Mouse (Mus musculus): ENCODE results near the gene Bbof1.

Gene Bbof1

GRCm38 (mm10) chr12:84408819-84409507, at the start of gene Bbof1, which contains the start of gene Entpd5:
Bbof1 (plus strand) TSS chr12:84409071.
Entpd5 (minus strand) TSS chr12:84409029.
- peak; percentile 86 for DNase-seq (ENCODE audit: low read depth, low spot score)

- peak; percentile 98 for DNase-seq (ENCODE audit: low read depth, low spot score)
Measured at GRCm38 (mm10) chr12:84361555-84362489, 47.0 kb upstream of the Bbof1 start, which contains the start of the genes Coq6 and Fam161b. Coq6 (plus strand) TSS chr12:84361657. Fam161b (minus strand) TSS chr12:84361833.

GRCm38 (mm10) chr12:84362872-84363271, 46.0 kb upstream of the Bbof1 start:
- DNase-seq (ENCODE audit: low read depth, low spot score) = no peak

- DNase-seq (ENCODE audit: low read depth, low spot score) = peak; percentile 27
Measured at GRCm38 (mm10) chr12:84364291-84364690, 44.6 kb upstream of the Bbof1 start.

GRCm38 (mm10) chr12:84365137-84365536, 43.7 kb upstream of the Bbof1 start:
- no peak for DNase-seq (ENCODE audit: low read depth, low spot score)

- DNase-seq (ENCODE audit: low read depth, low spot score) = peak; percentile 72
Measured at GRCm38 (mm10) chr12:84366971-84367370, 41.9 kb upstream of the Bbof1 start.

- no peak for DNase-seq (ENCODE audit: low read depth, low spot score)
Measured at GRCm38 (mm10) chr12:84371647-84372046, 37.2 kb upstream of the Bbof1 start.

- no peak for DNase-seq (ENCODE audit: low read depth, low spot score)
Measured at GRCm38 (mm10) chr12:84373831-84374481, 34.9 kb upstream of the Bbof1 start.

GRCm38 (mm10) chr12:84382369-84382768, 26.5 kb upstream of the Bbof1 start:
- no peak for DNase-seq (ENCODE audit: low read depth, low spot score)

- DNase-seq (ENCODE audit: low read depth, low spot score) = no peak
Measured at GRCm38 (mm10) chr12:84384644-84385081, 24.2 kb upstream of the Bbof1 start.

- no peak for DNase-seq (ENCODE audit: low read depth, low spot score)
Measured at GRCm38 (mm10) chr12:84385408-84385807, 23.5 kb upstream of the Bbof1 start.

GRCm38 (mm10) chr12:84388097-84388496, 20.8 kb upstream of the Bbof1 start:
- no peak for DNase-seq (ENCODE audit: low read depth, low spot score)

GRCm38 (mm10) chr12:84388774-84389400, 20.0 kb upstream of the Bbof1 start:
- peak; percentile 31 for DNase-seq (ENCODE audit: low read depth, low spot score)

- no peak for DNase-seq (ENCODE audit: low read depth, low spot score)
Measured at GRCm38 (mm10) chr12:84390336-84390735, 18.5 kb upstream of the Bbof1 start.

GRCm38 (mm10) chr12:84392681-84393080, 16.2 kb upstream of the Bbof1 start:
- no peak for DNase-seq (ENCODE audit: low read depth, low spot score)

GRCm38 (mm10) chr12:84393847-84394246, 15.0 kb upstream of the Bbof1 start:
- DNase-seq (ENCODE audit: low read depth, low spot score) = no peak

- DNase-seq (ENCODE audit: low read depth, low spot score) = no peak
Measured at GRCm38 (mm10) chr12:84396947-84397679, 11.8 kb upstream of the Bbof1 start.

GRCm38 (mm10) chr12:84397685-84398084, 11.2 kb upstream of the Bbof1 start:
- no peak for DNase-seq (ENCODE audit: low read depth, low spot score)

- no peak for DNase-seq (ENCODE audit: low read depth, low spot score)
Measured at GRCm38 (mm10) chr12:84398629-84399028, 10.2 kb upstream of the Bbof1 start.

GRCm38 (mm10) chr12:84399135-84399534, 9.7 kb upstream of the Bbof1 start:
- DNase-seq (ENCODE audit: low read depth, low spot score) = no peak

GRCm38 (mm10) chr12:84399663-84400062, 9.2 kb upstream of the Bbof1 start:
- DNase-seq (ENCODE audit: low read depth, low spot score) = no peak
